Mouse (Mus musculus) frontal cortex, postnatal 14 days (tissue): ENCODE results near the gene Atad5.
"Not testable (repeated sequence)": the region's sequence is repeated elsewhere in the genome, so short reads cannot be mapped to it uniquely, and the experiment has no call there.

ENCODE experiments used
- DNase-seq, 2 experiments: peaks; one replicate each; pipeline ENCODE4 v3.0.0; 2022; ENCODE audit warnings: low spot score in 2 of 2

Gene Atad5

GRCm38 (mm10) chr11:80088917-80089816 is at the start of gene Atad5:
Gene Atad5 (plus strand): TSS chr11:80089400.
- peak; percentile 72 to 84 for DNase-seq

GRCm38 (mm10) chr11:80042615-80043418 is 46.4 kb upstream of the Atad5 start:
- peak; percentile 20 to 22 for DNase-seq

DNA sequence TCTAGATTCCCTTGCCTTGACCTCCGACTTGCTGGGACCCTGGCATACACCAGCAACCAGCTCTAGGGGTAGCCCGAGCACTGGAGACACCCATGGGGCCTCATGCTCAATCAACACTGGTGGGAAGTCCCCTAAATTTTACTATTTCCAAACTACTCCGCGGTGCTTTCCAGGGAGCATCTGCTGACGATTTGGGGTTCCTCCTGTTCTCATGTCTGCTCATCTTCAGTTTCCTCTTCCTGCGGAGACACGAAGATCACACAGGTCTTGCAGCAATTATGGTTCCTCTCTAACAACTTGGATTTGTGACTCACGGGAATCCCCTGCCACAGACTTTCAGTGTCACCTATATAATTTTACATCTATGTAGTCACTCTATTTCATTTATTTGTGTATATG is 45.8 kb upstream of the Atad5 start:
- no peak for DNase-seq

DNA sequence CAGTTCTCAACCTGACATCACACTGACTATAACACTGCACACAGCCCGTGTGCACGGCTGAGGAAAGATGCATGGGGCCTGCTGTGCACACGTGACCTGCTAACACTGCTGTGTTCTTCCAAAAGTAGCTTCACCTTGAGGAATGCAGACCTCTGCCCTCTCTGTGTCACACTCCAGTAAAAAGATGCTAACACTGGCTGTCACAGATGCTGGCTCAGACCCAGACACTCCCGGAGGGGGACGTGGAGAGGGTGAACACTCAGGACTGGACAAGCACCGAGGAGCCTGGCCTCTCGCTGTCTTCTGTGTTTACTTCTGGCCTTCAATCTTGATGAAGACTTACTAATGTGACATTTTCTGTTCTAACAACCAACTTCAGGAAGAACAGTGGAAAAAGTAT is 42.3 kb upstream of the Atad5 start:
- DNase-seq, result no peak

GRCm38 (mm10) chr11:80050088-80050487 is 39.1 kb upstream of the Atad5 start:
- no peak for DNase-seq

DNA sequence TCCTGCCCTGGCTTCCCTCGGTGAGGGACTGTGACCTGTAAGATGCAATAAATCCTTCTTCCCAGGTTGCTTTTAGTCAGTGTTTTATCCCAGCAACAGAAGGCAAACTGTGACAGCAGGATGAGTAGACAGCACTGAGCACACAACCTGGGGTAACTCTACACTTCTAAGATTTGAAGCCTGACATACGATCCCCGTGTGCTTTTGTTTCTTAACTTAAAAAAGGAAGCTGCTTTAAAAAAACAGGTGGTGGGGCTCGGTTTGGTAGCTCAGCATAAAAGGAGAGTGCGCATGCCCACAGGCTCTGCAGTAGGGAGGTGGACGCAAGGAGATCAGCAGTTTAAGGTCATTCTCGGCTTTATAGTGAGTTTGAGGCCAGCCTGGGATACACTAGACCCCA is 36.7 kb upstream of the Atad5 start:
- DNase-seq, result no peak

- no peak for DNase-seq
Measured at GRCm38 (mm10) chr11:80053171-80053570, 36.0 kb upstream of the Atad5 start.

DNA sequence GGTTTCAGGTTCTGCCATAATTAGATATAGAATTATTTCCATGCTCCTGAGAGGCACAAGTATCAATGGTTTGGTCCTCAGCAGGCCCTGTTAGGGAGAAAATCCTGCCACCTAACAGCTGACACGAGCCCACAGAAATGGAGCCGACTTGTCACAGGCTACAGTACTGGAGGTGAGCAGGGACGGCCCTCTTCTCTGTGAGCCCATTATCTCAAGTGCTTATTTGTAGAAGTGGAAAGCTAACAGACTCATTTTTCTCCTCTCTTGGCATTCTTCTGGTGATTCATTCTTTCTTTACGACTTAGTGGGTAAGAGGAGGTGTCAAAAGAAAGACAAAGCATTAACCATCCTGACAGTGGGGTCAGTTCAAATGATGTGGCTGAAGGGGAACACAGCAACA is 34.5 kb upstream of the Atad5 start:
- DNase-seq, result no peak

DNA sequence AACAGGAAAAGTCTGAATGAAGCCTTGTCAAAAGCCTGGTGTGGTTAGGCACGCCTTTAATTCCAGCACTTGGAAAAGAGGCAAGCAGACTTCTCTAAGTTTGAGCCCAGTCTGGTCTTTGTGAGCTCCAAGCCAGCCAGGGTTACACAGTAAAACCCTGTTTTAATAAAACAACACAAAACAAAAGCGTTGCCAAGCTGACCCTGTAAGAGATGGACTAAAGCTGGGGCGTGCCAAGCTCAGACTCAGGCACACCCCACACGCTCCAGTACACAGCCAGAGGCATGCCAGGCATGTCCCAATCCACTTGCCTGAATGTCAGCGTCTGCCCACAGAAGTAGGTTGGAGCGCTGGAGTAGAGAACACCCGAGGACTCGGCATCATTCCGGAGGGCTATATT is 33.1 kb upstream of the Atad5 start:
- DNase-seq, result no peak

GRCm38 (mm10) chr11:80062159-80062558 is 27.0 kb upstream of the Atad5 start:
- DNase-seq, result peak; percentile 22 to 39

- DNase-seq, result not testable (repeated sequence)
Measured at GRCm38 (mm10) chr11:80066373-80066772, 22.8 kb upstream of the Atad5 start.

- DNase-seq, result no peak
Measured at GRCm38 (mm10) chr11:80067558-80067957, 21.6 kb upstream of the Atad5 start.

- DNase-seq, result no peak
Measured at GRCm38 (mm10) chr11:80069815-80070214, 19.4 kb upstream of the Atad5 start.

GRCm38 (mm10) chr11:80071039-80071438 is 18.2 kb upstream of the Atad5 start:
- DNase-seq, result no peak

- DNase-seq, result no peak
Measured at GRCm38 (mm10) chr11:80072365-80072764, 16.8 kb upstream of the Atad5 start.

GRCm38 (mm10) chr11:80075608-80076277 is 13.5 kb upstream of the Atad5 start:
- DNase-seq, result no peak

DNA sequence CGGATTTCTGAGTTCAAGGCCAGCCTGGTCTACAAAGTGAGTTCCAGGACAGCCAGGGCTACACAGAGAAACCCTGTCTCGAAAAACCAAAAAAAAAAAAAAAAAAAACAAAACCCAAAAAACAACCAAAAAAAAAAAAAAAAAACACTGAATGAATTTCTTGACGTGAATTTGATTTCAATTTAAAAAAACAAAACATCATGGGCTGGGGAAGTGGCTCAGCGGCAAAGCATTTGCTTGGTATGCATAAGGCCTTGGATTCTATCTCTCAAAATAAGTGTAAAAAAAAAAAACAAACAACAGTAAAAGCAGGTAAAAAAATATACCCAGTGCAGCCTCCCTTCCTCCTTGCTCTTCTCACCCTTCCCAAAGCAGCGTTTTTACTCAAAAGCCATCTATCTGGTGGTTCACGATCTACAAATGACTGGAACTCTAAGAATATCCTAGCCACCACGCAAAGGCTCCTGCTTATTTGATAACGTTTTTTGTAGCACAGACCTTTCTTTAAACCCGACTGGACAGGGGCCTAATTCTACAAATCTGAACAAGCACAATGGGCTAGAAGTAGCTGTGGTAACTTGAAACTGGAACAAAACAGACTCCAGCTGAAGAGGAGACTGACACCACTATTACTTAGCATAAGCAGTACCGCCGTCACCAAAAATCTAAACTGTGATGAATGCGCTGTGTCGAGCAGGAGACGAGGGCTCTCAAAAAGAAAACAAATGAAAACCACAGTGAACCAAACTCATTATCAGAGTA is 11.2 kb upstream of the Atad5 start:
- no peak for DNase-seq

DNA sequence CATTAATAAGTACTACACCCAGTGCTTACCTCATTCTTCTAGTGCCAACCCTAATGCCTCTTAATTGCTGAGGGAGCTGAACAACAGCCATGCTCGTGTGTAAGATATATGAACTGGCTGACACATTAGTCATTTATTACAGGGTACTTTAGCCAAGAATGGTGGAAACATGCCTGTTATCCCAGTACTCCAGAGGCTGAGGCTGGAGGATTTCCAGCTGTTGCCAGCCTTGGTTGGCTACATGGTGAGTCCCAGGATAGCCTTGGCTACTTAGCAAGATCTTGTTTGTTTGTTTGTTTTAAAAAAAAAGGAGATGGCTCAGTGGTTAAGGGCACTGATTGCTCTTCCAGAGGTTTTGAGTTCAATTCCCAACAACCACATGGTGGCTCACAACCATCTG is 10.4 kb upstream of the Atad5 start:
- no peak for DNase-seq

DNA sequence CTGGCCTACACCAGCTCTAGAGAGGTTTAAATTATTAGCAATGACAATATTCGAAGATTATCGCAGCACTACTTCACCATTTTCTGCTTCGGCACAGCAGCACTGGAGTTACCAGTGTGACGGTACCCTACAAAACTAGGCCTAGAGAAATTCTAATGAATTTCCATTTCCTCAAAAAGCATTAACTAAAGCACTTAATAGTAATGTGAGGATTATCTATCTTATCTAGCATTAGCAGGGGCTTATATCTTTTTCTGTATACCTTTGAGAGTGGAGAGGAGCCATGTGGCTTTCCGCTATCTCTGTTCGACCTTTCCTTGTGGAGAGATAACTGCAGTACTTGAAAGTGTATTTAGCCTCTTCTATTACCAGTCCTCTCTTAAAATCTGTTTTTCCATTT is 9.4 kb upstream of the Atad5 start:
- no peak for DNase-seq

DNA sequence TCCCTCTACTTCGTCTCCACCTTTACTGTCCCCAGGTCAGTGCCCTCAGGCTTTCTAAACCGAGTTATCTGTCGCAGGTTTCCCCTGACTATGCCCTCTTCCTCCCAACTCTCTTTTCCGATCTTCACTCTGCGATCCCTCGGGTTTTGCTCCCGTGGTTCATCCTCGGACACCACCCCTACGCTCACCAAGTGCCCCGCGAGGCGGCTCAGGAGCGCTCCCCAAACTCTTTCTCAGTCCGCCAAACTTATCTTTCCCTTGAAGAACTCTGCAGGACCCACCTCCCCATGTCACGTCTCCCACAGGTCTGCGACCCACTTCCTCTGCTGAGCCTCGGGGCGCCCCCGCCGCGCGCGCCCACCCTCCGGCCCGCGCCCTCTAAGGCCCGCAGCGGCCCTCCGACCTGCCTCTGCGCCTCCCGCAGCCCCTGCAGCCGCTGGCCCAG is 8.8 kb upstream of the Atad5 start:
- no peak for DNase-seq
